Mouse (Mus musculus) mammary gland, adult 2 months (tissue): Measurements from ENCODE around the gene Gm3020. TPM values are rescaled to one million over a fixed set of nuclear protein-coding genes. Genes with fewer than 3 reads are reported as not detected.

Source experiments
- polyA plus RNA-seq: library from polyadenylated mRNA; depleted of rRNA; stranded (reverse); fragments of >200 nt; gene quantifications from 2 replicates; pipeline ENCODE4 v1.2.3, GENCODE M21; 2012; ENCODE audit warnings: low replicate concordance; rRNA removed

The Gm3020 gene
- 0.08 TPM in 1 of 2 replicates, not detected in the other for polyA plus RNA-seq

GRCm38 (mm10) chr14:3651730-3652129 is at the start of gene Gm3020:
Gene Gm3020, plus strand, starts transcription at chr14:3652030.

GRCm38 (mm10) chr14:3634212-3634611 is 17.6 kb upstream of the Gm3020 start, which contains the start of gene Gm3012:
Gene Gm3012, plus strand, starts transcription at chr14:3634512.

GRCm38 (mm10) chr14:3688483-3688882 is 36.7 kb downstream of the Gm3020 start, which contains the start of gene Gm3043:
Gene Gm3043, plus strand, starts transcription at chr14:3688783.

Other genes with a start within 250 kb of the Gm3020 start
- 0.08 TPM in 1 of 2 replicates, not detected in the other for gene Gm10409, start 239.4 kb upstream of the Gm3020 start, polyA plus RNA-seq
- gene Gm3005, start 223.9 kb upstream of the Gm3020 start, polyA plus RNA-seq: 0.75 TPM in 1 of 2 replicates, not detected in the other
- not detected in 2 replicates for gene Gm10408, start 202.7 kb upstream of the Gm3020 start, polyA plus RNA-seq
- gene Gm3012, start 17.5 kb upstream of the Gm3020 start, polyA plus RNA-seq: not detected in 2 replicates
- not detected in 2 replicates for gene Gm3043, start 36.8 kb downstream of the Gm3020 start, polyA plus RNA-seq
- 0.55 TPM in 1 of 2 replicates, not detected in the other for gene Gm3002, start 158.0 kb downstream of the Gm3020 start, polyA plus RNA-seq
- gene Gm3033, start 194.2 kb downstream of the Gm3020 start, polyA plus RNA-seq: not detected in 2 replicates
- not detected in 2 replicates for gene Gm2916, start 232.1 kb downstream of the Gm3020 start, polyA plus RNA-seq